Mouse (Mus musculus) liver, postnatal 0 days (tissue): ENCODE data around the gene Rbfox1.

Experiments
- CTCF ChIP-seq: sonication (generic); IDR thresholded peaks from 2 replicates; pipeline ENCODE4 v1.5.1; 2016; ENCODE audit warnings: antibody characterized with exemption, low read depth
- EP300 ChIP-seq: IDR thresholded peaks from 2 replicates; pipeline ENCODE4 v1.6.1; 2016; ENCODE audit warnings: antibody characterized with exemption, low read depth, mild to moderate bottlenecking

DNA sequence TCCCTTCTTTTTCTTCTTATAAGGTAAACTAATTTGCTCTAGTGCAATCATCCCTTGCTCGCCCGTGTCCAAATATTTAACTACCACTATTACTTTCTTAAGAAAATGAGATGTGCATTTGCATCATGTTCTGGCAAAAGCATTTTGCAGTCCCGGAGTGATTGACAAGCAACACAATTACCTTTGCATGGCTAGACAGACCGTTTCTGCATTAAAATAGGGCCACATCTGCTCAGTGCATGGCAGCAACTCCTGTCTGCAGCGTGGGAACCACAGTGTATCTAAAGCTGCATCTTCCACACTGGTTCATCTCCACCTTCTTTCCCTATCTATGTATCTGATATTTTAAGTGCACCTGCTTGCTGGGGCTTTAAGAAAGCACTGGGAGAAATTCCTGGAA lies 1473.9 kb downstream of the Rbfox1 start:
- TF ChIP-seq CTCF, result no peak
- TF ChIP-seq EP300, result no peak
